Mouse (Mus musculus) olfactory bulb, adult 2 months (tissue): ENCODE results near the gene Arhgap10.

Experiments
- CTCF ChIP-seq: fragments of 200-500 bp; IDR thresholded peaks from 2 replicates; pipeline ENCODE4 v1.5.1; 2012; ENCODE audit warnings: low read depth, mild to moderate bottlenecking, low read length, moderate library complexity; ENCODE audit not compliant: insufficient read depth
- POLR2A ChIP-seq: fragments of 200-500 bp; IDR thresholded peaks from 2 replicates; pipeline ENCODE4 v1.6.1; 2012; ENCODE audit warnings: mild to moderate bottlenecking, low read depth, low read length, moderate library complexity; ENCODE audit not compliant: insufficient read depth

DNA sequence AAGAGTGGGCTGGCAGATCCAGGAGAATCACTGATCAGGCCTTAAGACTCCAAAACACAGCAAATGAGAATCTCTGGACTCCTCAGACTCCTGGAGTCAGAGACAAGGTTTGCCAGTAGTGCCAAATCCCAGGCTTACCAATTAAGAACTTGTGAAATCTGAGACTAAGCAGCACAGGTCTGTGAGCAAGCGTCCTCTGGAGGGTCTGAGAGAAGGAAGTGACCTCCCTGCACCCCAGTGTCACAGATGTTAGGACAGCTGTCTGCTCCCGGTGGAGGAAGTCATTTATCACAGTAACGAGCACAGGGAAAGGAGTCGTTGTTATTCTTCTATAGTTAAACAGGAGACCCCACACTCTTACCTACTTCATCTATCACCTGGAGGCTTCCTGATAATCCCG is 101.0 kb downstream of the Arhgap10 start:
- TF ChIP-seq CTCF = no peak
- no peak for TF ChIP-seq POLR2A
